Mouse (Mus musculus): ENCODE measurements around the gene Mtx3.

The Mtx3 gene

GRCm38 (mm10) chr13:92880589-92880988 lies 36.0 kb downstream of the Mtx3 start:
- in situ Hi-C loops (cut with MboI; ENCODE audit: low pct_unique_long_range_greater_than_20kb in 1 of 2, low sequenced_read_pairs in 2 of 2, unreplicated experiment in 1 of 2) = no loop called here

- in situ Hi-C loops (cut with MboI; ENCODE audit: low pct_unique_long_range_greater_than_20kb in 1 of 2, low sequenced_read_pairs in 2 of 2, unreplicated experiment in 1 of 2) = no loop called here
Observed at GRCm38 (mm10) chr13:92882271-92882985, 37.9 kb downstream of the Mtx3 start.

DNA sequence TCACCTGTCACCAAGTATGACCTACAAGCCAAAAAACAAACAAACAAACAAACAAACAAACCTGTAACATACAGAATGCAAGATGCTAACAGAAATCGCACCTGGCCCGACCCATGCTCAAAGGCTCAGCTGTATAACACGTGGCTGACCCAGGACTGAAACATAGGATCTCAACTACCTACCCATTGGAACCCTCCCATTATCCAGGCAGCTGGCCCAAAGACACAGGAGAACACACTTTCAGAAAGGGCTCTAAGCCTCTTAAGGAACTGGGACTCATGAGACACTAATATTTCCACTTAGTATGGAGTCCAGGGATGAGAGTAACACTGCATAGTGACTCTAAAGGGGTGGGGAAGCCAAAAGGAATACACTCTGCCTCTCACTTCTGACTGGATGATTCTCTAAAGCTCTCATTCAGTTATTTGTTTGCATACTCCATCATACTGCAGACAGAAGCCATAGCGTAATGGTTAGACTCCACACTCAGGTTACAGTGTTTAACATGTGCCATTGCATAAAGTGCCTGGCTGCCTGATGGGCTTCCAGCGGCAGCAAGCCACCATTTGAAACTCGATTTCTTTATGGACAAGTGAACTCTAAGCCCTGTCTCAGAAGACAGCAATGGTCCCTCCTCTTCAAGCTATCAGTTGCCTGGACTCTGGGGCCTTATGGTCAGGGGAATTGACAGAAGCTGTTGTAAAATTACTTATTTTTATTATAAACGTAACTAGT lies 38.6 kb downstream of the Mtx3 start:
- in situ Hi-C loops (cut with MboI; ENCODE audit: low pct_unique_long_range_greater_than_20kb in 1 of 2, low sequenced_read_pairs in 2 of 2, unreplicated experiment in 1 of 2) = no loop called here

DNA sequence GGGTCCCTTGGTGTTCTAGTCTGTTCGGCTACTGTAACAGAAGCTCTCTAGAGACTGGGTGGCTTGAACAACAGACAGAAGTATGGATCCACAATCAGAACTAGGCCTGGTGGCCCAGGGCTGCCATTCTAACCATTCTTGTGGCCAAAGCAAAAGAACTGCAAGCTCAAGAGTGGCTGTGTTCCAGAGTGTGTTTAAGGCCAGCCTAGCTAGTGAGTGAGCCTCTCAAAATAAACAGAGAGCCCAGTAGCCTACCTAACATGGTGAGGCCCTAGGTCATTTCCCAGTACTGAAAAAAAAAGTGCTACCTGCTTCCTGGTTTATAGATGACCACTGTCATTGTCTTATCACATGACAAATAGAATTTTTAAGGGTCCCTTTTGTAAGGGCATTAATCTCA lies 39.6 kb downstream of the Mtx3 start:
- in situ Hi-C loops (cut with MboI; ENCODE audit: low pct_unique_long_range_greater_than_20kb in 1 of 2, low sequenced_read_pairs in 2 of 2, unreplicated experiment in 1 of 2) = no loop called here

GRCm38 (mm10) chr13:92884930-92885329 lies 40.4 kb downstream of the Mtx3 start:
- in situ Hi-C loops (cut with MboI; ENCODE audit: low pct_unique_long_range_greater_than_20kb in 1 of 2, low sequenced_read_pairs in 2 of 2, unreplicated experiment in 1 of 2) = no loop called here

- in situ Hi-C loops (cut with MboI; ENCODE audit: low pct_unique_long_range_greater_than_20kb in 1 of 2, low sequenced_read_pairs in 2 of 2, unreplicated experiment in 1 of 2) = no loop called here
Observed at GRCm38 (mm10) chr13:92899087-92899486, 54.5 kb downstream of the Mtx3 start.

DNA sequence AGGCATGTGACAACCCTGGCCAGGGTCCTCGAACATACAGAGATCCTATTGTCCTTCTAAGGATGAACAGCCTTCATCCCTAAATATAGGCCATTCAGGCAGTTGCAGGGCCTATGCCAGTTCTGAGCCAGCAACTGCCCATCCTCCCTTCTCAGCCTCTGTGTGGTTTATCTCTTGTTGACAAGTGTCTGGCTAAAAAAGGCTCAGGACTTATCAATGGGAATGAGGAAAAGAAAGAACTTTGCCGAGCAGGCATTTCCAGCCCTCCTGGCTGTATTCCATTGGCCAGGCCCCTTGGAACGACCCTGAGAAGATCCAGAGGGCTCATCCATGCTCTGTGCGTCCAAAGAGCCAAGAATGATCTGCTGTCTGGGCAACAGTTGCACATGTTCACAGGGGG lies 58.7 kb downstream of the Mtx3 start:
- in situ Hi-C loops (cut with MboI; ENCODE audit: low pct_unique_long_range_greater_than_20kb in 1 of 2, low sequenced_read_pairs in 2 of 2, unreplicated experiment in 1 of 2) = no loop called here

DNA sequence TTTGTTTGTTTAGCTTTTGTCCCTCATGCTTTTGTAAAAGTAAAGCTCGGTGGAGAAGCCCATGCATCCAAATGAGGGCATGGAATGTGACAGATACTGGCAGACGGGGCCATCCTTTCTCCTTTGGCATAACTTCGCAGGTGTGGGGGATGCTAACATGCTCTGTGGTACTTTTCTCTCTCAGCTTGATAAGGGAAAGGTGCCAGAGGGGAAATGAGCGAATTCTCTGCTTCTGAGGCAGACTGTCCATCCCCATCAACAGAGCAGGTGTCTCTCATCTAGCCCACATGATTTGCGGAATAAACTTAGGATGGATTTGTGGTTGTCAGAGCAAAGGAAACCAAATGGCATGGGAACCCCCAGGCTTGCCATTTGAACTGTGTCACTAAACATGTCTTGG lies 61.4 kb downstream of the Mtx3 start:
- in situ Hi-C loops (cut with MboI; ENCODE audit: low pct_unique_long_range_greater_than_20kb in 1 of 2, low sequenced_read_pairs in 2 of 2, unreplicated experiment in 1 of 2) = no loop called here

GRCm38 (mm10) chr13:92907366-92907765 lies 62.8 kb downstream of the Mtx3 start:
- in situ Hi-C loops (cut with MboI; ENCODE audit: low pct_unique_long_range_greater_than_20kb in 1 of 2, low sequenced_read_pairs in 2 of 2, unreplicated experiment in 1 of 2) = no loop called here

Measured in mouse embryonic stem cell (cell line).